Mouse (Mus musculus) forebrain, postnatal 0 days (tissue): ENCODE measurements around the gene Pogk. TPM values are rescaled to one million over a fixed set of nuclear protein-coding genes. Genes with fewer than 3 reads are reported as not detected.

Experiments
- ATAC-seq: fragments of 200-750 bp; cut with Nextera tagmentation; 2 replicates; pipeline ENCODE4 v1.8.0; 2017; ENCODE audit warnings: mild to moderate bottlenecking, moderate library complexity
- DNase-seq: peaks from one replicate; pipeline ENCODE4 v3.0.0-alpha.2; 2015
- H3K27ac ChIP-seq: fragments of 300-500 bp; sonication (generic); 2 replicates; pipeline ENCODE4 v1.5.1; 2014; ENCODE audit warnings: low read depth, mild to moderate bottlenecking, antibody characterized with exemption, low read length, moderate library complexity, mixed read lengths
- H3K27me3 ChIP-seq: fragments of 300-500 bp; sonication (generic); 2 replicates; pipeline ENCODE4 v1.6.1; 2014; ENCODE audit warnings: mild to moderate bottlenecking, low read length, mixed read lengths; ENCODE audit not compliant: insufficient read depth
- H3K36me3 ChIP-seq: fragments of 300-500 bp; sonication (generic); 2 replicates; pipeline ENCODE4 v1.6.1; 2014; ENCODE audit warnings: mild to moderate bottlenecking, moderate library complexity; ENCODE audit not compliant: insufficient read depth
- H3K4me1 ChIP-seq: fragments of 300-500 bp; sonication (generic); 2 replicates; pipeline ENCODE4 v1.6.1; 2014; ENCODE audit warnings: antibody characterized with exemption; ENCODE audit not compliant: insufficient read depth
- H3K4me2 ChIP-seq: fragments of 300-500 bp; sonication (generic); 2 replicates; pipeline ENCODE4 v1.6.1; 2014; ENCODE audit warnings: low read depth, mild to moderate bottlenecking, moderate library complexity
- H3K4me3 ChIP-seq: fragments of 300-500 bp; sonication (generic); 2 replicates; pipeline ENCODE4 v1.5.1; 2014; ENCODE audit warnings: low read depth, low read length, mixed read lengths
- H3K9ac ChIP-seq: fragments of 300-500 bp; sonication (generic); 2 replicates; pipeline ENCODE4 v1.6.1; 2014; ENCODE audit warnings: mild to moderate bottlenecking
- H3K9me3 ChIP-seq: fragments of 300-500 bp; sonication (generic); 2 replicates; pipeline ENCODE4 v1.6.1; 2016; ENCODE audit warnings: low read length
- CTCF ChIP-seq: sonication (generic); IDR thresholded peaks from 2 replicates; pipeline ENCODE4 v1.5.1; 2016; ENCODE audit warnings: antibody characterized with exemption, control low read depth, low read depth
- WGBS: fragments of 180-500 bp; shearing (Covaris S2); extraction: QIAGEN DNeasy Blood & Tissue Kit; methylation state at CpG from one replicate; pipeline ENCODE4 v1.1.7; 2014; 5-methylcytosine and 5-hydroxymethylcytosine counted together
- polyA plus RNA-seq: library from polyadenylated mRNA; unstranded; fragments of >200 nt; fragmentation: Nextera tagmentation; extraction: Ambion mirVana; gene quantifications from 2 replicates; pipeline ENCODE4 v1.2.1, GENCODE M21; 2015
- total RNA-seq: library from RNA; depleted of rRNA; stranded (reverse); fragments of >200 nt; gene quantifications from 2 replicates; pipeline ENCODE4 v1.2.3, GENCODE M21; 2014

Gene Pogk
- total and polyA plus RNA-seq, 2 experiments from 2014 or later = 22.6 to 92.6 TPM

DNA sequence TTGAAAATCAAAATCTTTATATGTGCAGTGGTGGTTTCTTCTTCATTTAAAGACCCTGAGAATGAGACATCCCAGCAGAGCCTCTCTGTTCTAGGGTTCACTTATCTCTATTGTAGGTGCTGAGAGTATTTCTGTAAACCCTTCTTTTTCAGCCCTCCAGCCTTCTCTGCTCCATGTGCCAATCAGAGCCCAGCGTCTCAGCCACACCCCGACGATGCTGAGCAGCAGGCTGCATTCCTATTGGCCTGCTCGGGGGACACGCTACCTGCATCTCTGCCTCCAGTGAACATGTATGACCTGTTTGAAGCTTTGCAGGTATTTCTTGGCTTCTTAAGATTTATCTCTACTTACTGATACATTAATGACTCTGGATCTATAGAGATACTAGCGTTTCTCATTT, 18.0 kb downstream of the Pogk start:
- Histone ChIP-seq H3K9me3 (no peaks in the 10 kb centered on the region), H3K36me3 (peaks cover 88% of the 10 kb centered on the region), H3K27ac (no peak overlapping the region), H3K4me1 (no peaks in the 10 kb centered on the region), H3K9ac (no peak overlapping the region), H3K4me2 (no peak overlapping the region), H3K27me3 (no peaks in the 10 kb centered on the region), H3K4me3 (no peak overlapping the region)
- TF ChIP-seq CTCF = no peak
- 93% methylated on average over 6 of the region's 6 CpGs for WGBS
- DNase-seq (no peak), ATAC-seq (no peak)

GRCm38 (mm10) chr1:166389406-166390125, 20.1 kb downstream of the Pogk start:
- no peak for DNase-seq
- 93% methylated on average over 16 of the region's 16 CpGs for WGBS

GRCm38 (mm10) chr1:166388511-166388910, 21.2 kb downstream of the Pogk start:
- Histone ChIP-seq H3K27ac (no peak overlapping the region), H3K36me3 (peaks cover 86% of the 10 kb centered on the region), H3K27me3 (no peaks in the 10 kb centered on the region), H3K4me2 (no peak overlapping the region), H3K4me3 (no peak overlapping the region), H3K9ac (no peak overlapping the region), H3K4me1 (no peaks in the 10 kb centered on the region), H3K9me3 (no peaks in the 10 kb centered on the region)
- no peak for TF ChIP-seq CTCF
- 93% methylated on average over 11 of the region's 11 CpGs for WGBS
- DNase-seq (no peak), ATAC-seq (no peak)

More at GRCm38 (mm10) chr1:166389406-166390125, 20.1 kb downstream of the Pogk start:
- Histone ChIP-seq H3K36me3 (peaks cover 91% of the 10 kb centered on the region), H3K4me3 (no peak overlapping the region), H3K27ac (no peak overlapping the region), H3K9ac (no peak overlapping the region), H3K9me3 (no peaks in the 10 kb centered on the region), H3K4me1 (no peaks in the 10 kb centered on the region), H3K4me2 (no peak overlapping the region), H3K27me3 (no peaks in the 10 kb centered on the region)
- no peak for ATAC-seq
- no peak for TF ChIP-seq CTCF

DNA sequence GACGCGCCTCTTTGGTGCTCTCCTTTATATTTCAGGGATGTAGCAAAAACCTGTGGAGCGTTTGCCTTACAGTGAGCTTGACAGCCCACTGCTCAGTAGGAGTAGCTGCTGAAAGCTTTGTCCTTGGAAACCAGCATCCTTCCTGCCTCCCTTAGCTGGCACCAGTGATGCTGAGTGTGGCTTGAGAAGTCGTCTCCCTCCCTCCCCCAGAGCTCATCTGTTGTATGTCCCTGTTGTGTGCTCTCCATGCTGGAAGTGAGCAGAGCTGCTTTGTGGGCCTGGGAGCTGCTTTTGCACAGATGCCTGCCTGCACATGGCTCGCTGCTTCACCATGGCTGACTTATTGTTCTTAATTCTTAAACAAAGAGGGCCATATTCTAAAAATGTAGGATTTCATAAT, 24.2 kb downstream of the Pogk start:
- no peaks in the 10 kb centered on the region for H3K27me3 ChIP-seq
- peaks cover 10% of the 10 kb centered on the region; the same call in 1 of the 2 replicates for H3K4me1 ChIP-seq
- no peak for TF ChIP-seq CTCF
- no peak overlapping the region for H3K4me3 ChIP-seq
- no peak for DNase-seq
- H3K9ac ChIP-seq = no peak overlapping the region
- peaks cover 64% of the 10 kb centered on the region for H3K36me3 ChIP-seq
- H3K4me2 ChIP-seq = no peak overlapping the region
- H3K27ac ChIP-seq = no peak overlapping the region
- ATAC-seq = peak; percentile 41; the same call in 1 of the 2 replicates
- no peaks in the 10 kb centered on the region for H3K9me3 ChIP-seq
- WGBS = 73% methylated on average over 5 of the region's 5 CpGs

- TF ChIP-seq CTCF = no peak
- Histone ChIP-seq H3K4me2 (no peak overlapping the region), H3K4me1 (peaks cover 11% of the 10 kb centered on the region; the same call in 1 of the 2 replicates), H3K9me3 (no peaks in the 10 kb centered on the region), H3K9ac (no peak overlapping the region), H3K27me3 (no peaks in the 10 kb centered on the region), H3K4me3 (no peak overlapping the region), H3K27ac (no peak overlapping the region), H3K36me3 (peaks cover 56% of the 10 kb centered on the region)
- ATAC-seq (no peak), DNase-seq (no peak)
- WGBS = 92% methylated on average over 10 of the region's 10 CpGs
Observed at GRCm38 (mm10) chr1:166384614-166385013, 25.0 kb downstream of the Pogk start.

DNA sequence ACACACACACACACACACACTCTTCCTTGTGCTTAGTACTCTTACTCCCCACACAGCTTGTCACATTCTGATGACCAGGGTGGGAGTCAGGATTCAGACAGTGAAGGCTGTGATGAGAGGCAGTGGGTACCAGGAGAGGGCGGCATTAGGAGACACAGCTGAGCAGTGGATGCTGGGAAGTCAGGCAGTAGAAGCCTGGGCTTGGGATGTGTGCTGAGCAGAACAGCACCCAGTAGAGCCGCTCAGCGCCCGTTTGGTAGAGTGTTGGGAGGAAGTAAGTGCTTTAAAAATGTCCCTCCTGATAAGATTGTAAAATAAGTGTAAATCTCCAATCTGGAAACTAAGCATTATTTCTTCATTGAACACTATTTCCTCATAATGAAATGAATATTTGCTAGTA, 27.0 kb downstream of the Pogk start:
- peaks cover 11% of the 10 kb centered on the region; the same call in 1 of the 2 replicates for H3K4me1 ChIP-seq
- ATAC-seq = no peak
- WGBS = 89% methylated on average over 4 of the region's 4 CpGs
- no peak overlapping the region for H3K27ac ChIP-seq
- H3K9me3 ChIP-seq = no peaks in the 10 kb centered on the region
- DNase-seq = no peak
- no peak overlapping the region for H3K4me2 ChIP-seq
- no peak overlapping the region for H3K9ac ChIP-seq
- H3K36me3 ChIP-seq = peaks cover 37% of the 10 kb centered on the region
- 0 out of 2 replicates have a peak, but pooled peaks have one; percentile 6 for TF ChIP-seq CTCF
- H3K27me3 ChIP-seq = no peaks in the 10 kb centered on the region
- no peak overlapping the region for H3K4me3 ChIP-seq

- Histone ChIP-seq H3K4me3 (no peak overlapping the region), H3K9me3 (no peaks in the 10 kb centered on the region), H3K27me3 (no peaks in the 10 kb centered on the region), H3K27ac (no peak overlapping the region), H3K36me3 (peaks cover 31% of the 10 kb centered on the region), H3K4me1 (peaks cover 11% of the 10 kb centered on the region; the same call in 1 of the 2 replicates), H3K9ac (no peak overlapping the region), H3K4me2 (no peak overlapping the region)
- DNase-seq (no peak), ATAC-seq (no peak)
- TF ChIP-seq CTCF = no peak
- 76% methylated on average over 5 of the region's 5 CpGs for WGBS
Observed at GRCm38 (mm10) chr1:166381821-166382220, 27.8 kb downstream of the Pogk start.
